Mouse (Mus musculus) gastrocnemius, postnatal 10 days (tissue): ENCODE data around the gene Utrn. TPM values are rescaled to one million over a fixed set of nuclear protein-coding genes. Genes with fewer than 3 reads are reported as not detected.

Experiments used
- DNase-seq: peaks from one replicate; pipeline ENCODE4 v3.0.0; 2021; ENCODE audit warnings: mixed read lengths
- total RNA-seq, 2 experiments: library from RNA; stranded (reverse); gene quantifications; 2 replicates each; pipeline ENCODE4 v1.2.3; 2021

The Utrn gene
- total RNA-seq, 2 experiments from 2014 or later = 60.0 to 71.8 TPM

DNA sequence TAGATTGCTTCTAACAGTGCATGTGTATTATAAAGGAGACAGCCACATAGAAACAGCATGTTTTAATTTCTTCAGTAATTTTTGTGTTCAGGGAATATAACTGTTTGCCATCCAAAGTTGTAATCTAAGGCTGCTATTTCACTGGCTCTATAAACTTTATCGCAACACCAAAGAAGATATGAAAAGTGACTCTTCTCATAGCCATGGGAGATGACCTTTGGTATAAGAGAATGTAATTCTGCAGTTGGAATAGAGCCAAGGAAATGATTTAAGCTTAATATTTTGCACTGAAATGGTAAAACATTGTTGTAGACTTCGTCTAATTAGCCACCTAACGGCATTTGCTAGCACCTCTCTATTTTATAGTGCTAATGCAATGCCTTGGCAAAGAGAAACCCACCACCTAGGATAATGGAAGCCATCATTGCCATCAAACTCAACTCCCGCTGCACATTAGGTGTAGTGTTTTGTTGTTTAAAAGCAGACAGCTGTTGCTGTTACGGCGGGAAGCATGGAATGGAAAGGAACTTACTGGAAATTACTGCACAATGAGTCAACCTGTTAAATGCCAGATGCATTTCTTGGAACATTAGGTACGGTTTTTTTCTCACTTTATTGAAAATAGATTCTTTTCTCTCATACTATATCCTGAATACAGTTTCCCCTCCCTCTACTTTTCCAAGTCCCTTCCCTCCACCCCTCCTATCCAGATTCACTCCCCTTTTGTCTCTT lies 445.0 kb downstream of the Utrn start:
- DNase-seq = no peak

GRCm38 (mm10) chr10:12414967-12415366 lies 454.2 kb downstream of the Utrn start:
- no peak for DNase-seq

DNA sequence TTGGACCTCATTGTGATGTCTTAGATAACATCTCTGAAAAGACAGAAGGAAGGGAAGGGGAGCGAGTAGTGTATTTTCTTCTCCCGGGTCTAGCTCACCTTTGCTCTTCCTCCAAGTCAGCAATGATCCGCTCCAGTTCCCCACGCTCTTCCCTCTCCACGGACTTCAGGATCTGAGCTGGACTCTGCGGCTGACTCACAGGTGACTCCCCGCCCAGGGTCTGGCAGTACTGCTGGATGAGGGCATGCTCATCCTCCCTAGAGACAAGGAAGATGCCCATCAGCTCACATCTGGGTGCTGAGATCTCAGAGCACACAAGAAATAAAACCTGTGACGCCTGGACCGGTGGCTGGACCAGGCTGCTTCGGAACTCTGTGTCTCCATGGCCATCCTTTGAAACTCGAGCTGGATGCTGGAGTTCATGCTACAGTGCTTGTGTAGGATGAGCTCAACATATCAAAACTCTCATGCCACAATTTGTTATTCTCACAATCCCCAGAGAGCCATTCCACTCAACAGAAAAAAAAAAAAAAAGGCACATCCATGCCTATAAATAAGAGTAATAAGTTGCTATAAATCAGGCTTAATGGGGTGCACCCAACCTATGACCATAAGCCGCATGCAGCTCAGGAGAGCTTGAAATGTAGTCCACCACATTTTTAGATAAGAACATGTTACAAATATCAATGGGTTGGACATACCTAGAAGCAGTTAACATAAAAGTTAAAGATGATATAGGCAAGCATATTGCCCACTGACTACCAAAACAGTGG lies 462.6 kb downstream of the Utrn start:
- DNase-seq = no peak

DNA sequence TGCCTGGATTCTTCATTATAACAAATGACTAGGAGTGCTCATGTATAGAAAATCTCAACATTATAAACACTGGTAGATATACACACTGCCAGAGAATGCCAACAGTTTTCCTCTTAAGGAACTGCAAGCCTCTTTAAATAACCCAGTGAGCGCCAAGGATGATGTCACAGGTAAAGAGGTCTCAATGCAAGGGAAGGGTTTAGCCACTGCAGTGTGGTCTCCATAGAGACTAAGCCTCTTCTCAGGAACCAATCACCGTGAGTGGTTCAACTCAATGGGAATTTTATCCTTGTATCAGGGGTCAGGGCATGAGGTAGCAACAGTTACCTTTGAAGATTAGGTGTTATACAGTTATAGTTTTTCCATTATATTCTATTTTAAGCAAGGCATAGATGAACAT lies 469.7 kb downstream of the Utrn start:
- DNase-seq = no peak

GRCm38 (mm10) chr10:12380139-12380538 lies 489.0 kb downstream of the Utrn start:
- DNase-seq = no peak

- DNase-seq = no peak
These were observed 490.0 kb downstream of the Utrn start for GRCm38 (mm10) chr10:12379123-12379522.

DNA sequence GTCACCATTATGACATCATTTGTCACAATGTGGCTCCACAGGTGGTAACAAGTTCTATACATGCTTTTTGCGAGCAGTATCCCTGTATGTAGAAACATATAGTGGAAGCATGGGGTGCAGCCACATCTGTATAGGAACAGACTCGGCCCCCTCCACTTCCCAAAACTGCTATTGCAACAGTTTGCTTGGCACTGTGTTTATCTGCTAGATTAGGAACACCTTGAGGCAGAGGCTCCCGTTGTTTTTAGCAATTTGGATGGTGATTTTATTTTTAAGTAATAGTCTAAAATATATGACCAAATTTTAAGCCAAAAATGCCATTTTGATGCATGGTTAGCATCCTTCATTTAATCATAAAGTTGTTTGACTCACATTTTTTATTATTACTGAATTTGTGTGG lies 491.4 kb downstream of the Utrn start:
- no peak for DNase-seq

DNA sequence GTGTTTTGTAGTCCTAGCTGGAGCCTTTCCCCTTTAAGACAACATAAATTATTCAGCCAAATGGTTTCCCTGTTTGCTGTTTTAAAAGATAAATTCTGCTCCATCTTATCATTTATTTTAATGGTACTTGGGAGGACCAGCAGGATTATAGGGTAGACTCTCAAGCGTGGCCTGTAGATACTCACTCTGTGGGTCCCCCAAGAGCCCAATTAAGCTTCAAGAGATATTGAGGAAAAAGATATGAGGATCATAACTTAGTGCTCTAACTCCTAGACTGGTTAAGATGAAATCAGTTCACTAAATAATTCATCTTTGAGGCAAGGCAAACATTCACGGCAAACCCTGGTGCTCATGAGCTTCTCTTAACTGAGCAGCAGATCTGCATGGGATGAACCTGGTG lies 493.1 kb downstream of the Utrn start:
- DNase-seq = no peak

DNA sequence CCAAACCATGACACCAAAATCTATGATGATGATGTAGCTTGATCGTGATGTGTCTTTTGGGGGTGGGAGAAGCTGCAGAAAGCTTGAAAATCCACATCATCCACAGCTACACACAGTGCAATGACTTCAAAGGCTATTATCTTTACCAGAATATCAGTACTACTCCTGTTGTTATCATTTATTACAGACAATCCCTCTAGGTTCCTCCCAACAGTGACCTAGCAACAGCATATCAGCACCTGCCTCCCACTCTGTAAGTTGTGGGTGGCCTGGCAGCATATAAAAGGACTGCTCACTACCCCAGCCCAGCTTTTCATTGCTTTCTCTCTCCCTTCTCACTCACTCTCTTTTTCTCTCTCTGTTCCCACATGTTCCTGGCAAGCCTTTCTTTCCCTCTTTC lies 494.4 kb downstream of the Utrn start:
- no peak for DNase-seq

- DNase-seq = no peak
These were observed 514.6 kb downstream of the Utrn start for GRCm38 (mm10) chr10:12354556-12354955.

- no peak for DNase-seq
These were observed 515.1 kb downstream of the Utrn start for GRCm38 (mm10) chr10:12354106-12354505.

DNA sequence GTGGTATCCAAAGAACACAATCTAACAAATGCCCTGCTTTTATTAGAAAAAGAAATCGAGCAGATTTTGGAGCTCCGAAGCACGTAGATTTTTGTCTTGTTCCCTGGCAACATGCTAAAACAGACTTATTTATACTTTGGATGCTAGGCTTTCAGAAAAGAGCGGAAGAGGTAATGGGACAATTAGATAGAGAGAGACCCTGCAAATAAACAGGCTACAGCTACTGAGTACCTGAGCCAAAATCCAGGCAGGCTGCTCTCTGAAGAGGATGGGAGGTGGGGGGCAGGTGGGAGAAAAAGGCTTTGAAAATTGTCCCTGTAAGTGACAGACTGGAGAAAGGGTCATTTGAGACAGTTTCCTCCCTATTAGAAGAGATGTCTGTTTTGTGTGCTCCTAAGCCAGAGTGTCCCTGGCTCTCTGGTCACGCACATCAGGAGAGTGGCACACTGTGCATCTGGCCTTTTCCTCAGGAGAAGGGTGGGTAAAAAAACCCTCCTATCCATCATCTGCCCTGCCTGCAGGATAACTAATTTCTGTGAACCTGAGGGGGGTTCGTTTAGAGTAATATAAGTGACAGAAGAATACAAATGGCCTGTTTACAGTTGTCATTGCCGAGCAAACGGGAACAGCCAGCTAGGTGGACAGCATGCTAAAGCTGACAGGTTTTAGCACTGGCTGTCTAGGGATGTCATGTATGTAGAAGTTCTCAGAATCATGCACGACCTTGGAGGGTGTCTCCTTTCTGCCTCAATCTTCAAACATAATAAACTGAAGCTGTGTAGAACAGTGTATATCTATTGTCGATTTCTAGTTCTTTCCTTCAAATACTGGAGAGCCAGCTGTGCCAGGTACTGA lies 529.2 kb downstream of the Utrn start:
- no peak for DNase-seq

GRCm38 (mm10) chr10:12339005-12339703 lies 530.0 kb downstream of the Utrn start:
- DNase-seq = no peak

Other genes with a start within 250 kb of the Utrn start
- gene Stx11, start 94.9 kb upstream of the Utrn start, total RNA-seq = under 1 TPM; 0.59 to 0.79 TPM
- gene Sf3b5, start 136.0 kb upstream of the Utrn start, total RNA-seq = 1 to 10 TPM; 4.8 TPM
- gene Plagl1, start 191.1 kb upstream of the Utrn start, total RNA-seq = 100 to 1,000 TPM; 121 to 155 TPM